Mouse (Mus musculus) embryo, embryonic 10.5 days (tissue): ENCODE measurements around the gene Cdc20b.

ENCODE experiments used
- DNase-seq: peaks from one replicate; pipeline ENCODE4 v3.0.0-alpha.2; 2015; ENCODE audit warnings: low spot score

Gene Cdc20b

GRCm38 (mm10) chr13:113023274-113024143, 11.4 kb upstream of the Cdc20b start:
- DNase-seq, result no peak

- DNase-seq, result peak; percentile 65
Observed at GRCm38 (mm10) chr13:113031351-113031750, 3.6 kb upstream of the Cdc20b start.

- DNase-seq, result peak; percentile 83
Observed at GRCm38 (mm10) chr13:113031792-113032571, 2.9 kb upstream of the Cdc20b start.

- DNase-seq, result no peak
Observed at GRCm38 (mm10) chr13:113032831-113033230, 2.1 kb upstream of the Cdc20b start.

- peak; percentile 52 for DNase-seq
Observed at GRCm38 (mm10) chr13:113034271-113034886, 532 bp upstream of the Cdc20b start.

GRCm38 (mm10) chr13:113035852-113036251, 941 bp downstream of the Cdc20b start:
- peak; percentile 97 for DNase-seq

- DNase-seq, result no peak
Observed at GRCm38 (mm10) chr13:113044876-113045275, 10.0 kb downstream of the Cdc20b start.

- DNase-seq, result peak; percentile 53
Observed at GRCm38 (mm10) chr13:113045458-113046110, 10.7 kb downstream of the Cdc20b start.

GRCm38 (mm10) chr13:113046211-113046883, 11.4 kb downstream of the Cdc20b start, which contains the start of gene Gpx8:
Gene Gpx8 (minus strand): TSS chr13:113046410.
- DNase-seq, result peak; percentile 92

- DNase-seq, result no peak
Observed at GRCm38 (mm10) chr13:113047018-113047417, 12.1 kb downstream of the Cdc20b start.

GRCm38 (mm10) chr13:113047647-113048046, 12.7 kb downstream of the Cdc20b start:
- no peak for DNase-seq

GRCm38 (mm10) chr13:113054230-113054629, 19.3 kb downstream of the Cdc20b start:
- no peak for DNase-seq

GRCm38 (mm10) chr13:113055826-113056225, 20.9 kb downstream of the Cdc20b start:
- DNase-seq, result peak; percentile 40

- no peak for DNase-seq
Observed at GRCm38 (mm10) chr13:113061746-113062145, 26.8 kb downstream of the Cdc20b start.

- DNase-seq, result no peak
Observed at GRCm38 (mm10) chr13:113064542-113064941, 29.6 kb downstream of the Cdc20b start.

GRCm38 (mm10) chr13:113079021-113079420, 44.1 kb downstream of the Cdc20b start:
- DNase-seq, result peak; percentile 27

GRCm38 (mm10) chr13:113082101-113082500, 47.2 kb downstream of the Cdc20b start:
- no peak for DNase-seq

GRCm38 (mm10) chr13:113084732-113085131, 49.8 kb downstream of the Cdc20b start:
- DNase-seq, result no peak

GRCm38 (mm10) chr13:113087226-113088017, 52.5 kb downstream of the Cdc20b start:
- no peak for DNase-seq

- DNase-seq, result no peak
Observed at GRCm38 (mm10) chr13:113090489-113090888, 55.6 kb downstream of the Cdc20b start.
